Mouse (Mus musculus) induced T-regulatory cell, adult 2 months (primary cell): Measurements from ENCODE around the gene Prickle3.

Experiments used
- DNase-seq: peaks from one replicate; pipeline ENCODE4 v3.0.0-alpha.2; 2012; ENCODE audit warnings: low read depth

The Prickle3 gene

DNA sequence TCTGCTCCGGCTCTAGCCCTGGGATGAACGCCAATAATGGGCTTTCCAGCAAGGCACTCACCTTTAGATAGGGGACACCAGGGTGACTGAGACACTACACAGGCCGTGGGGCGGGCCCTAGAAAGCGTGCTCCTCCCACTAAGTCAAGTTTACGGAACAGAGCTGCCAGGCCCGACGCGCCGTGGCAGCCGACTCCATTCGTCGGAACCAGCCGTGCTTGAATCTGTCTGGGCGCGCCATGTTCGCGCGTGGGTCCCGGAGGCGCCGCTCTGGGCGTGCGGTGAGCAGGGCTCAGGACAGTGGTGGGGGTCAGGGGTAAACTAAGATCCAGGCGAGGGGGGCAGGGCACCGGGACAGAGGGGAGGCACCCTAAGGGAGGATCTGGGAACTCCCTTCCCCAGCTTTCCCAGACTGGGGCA, at the start of gene Prickle3:
Gene Prickle3 (plus strand): TSS at position 40 of the 419 bp plus-strand sequence.
- DNase-seq: peak; percentile 74

DNA sequence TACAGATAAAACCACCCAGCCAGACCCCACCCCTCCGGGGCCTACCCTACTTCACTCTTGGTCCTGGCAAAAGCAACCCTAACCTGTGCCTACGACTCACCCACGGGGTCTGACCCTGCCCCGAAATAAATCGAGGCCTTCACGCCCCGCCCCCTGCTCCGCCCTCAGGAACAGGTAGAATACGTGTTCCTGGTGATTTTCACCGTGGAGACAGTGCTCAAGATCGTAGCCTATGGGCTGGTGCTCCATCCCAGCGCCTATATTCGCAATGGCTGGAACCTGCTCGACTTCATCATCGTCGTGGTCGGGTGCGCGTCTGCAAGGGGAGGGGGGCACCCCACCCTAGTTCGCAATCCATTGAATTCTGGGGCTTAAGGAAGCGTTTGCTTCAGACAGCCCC, 47.0 kb upstream of the Prickle3 start:
- no peak for DNase-seq

DNA sequence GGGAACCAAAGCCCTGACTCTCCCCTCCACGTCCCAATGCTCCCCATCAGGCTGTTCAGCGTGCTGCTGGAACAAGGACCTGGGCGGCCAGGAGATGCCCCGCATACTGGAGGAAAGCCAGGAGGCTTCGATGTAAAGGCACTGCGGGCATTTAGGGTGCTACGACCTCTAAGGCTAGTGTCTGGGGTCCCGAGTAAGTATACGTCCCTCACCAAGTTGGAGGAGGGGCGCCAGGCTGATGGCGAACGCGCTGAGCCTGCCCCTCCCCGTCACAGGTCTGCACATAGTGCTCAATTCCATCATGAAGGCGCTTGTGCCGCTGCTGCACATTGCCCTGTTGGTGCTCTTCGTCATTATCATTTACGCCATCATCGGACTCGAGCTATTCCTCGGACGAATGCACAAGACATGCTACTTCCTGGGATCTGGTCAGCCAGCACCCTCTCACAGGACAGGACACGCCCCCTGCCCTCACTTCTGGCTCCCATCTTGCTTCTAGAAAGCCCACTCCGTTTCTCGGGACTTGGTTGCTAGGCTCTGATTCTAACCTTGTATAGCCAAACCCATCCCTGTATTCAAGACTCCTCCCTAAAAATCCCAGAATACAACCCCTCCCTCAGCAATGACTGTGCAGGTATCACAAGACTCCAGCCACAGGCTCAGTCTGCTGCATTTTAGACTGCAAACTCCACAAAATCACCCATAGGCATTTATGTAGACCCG, 46.4 kb upstream of the Prickle3 start:
- no peak for DNase-seq

DNA sequence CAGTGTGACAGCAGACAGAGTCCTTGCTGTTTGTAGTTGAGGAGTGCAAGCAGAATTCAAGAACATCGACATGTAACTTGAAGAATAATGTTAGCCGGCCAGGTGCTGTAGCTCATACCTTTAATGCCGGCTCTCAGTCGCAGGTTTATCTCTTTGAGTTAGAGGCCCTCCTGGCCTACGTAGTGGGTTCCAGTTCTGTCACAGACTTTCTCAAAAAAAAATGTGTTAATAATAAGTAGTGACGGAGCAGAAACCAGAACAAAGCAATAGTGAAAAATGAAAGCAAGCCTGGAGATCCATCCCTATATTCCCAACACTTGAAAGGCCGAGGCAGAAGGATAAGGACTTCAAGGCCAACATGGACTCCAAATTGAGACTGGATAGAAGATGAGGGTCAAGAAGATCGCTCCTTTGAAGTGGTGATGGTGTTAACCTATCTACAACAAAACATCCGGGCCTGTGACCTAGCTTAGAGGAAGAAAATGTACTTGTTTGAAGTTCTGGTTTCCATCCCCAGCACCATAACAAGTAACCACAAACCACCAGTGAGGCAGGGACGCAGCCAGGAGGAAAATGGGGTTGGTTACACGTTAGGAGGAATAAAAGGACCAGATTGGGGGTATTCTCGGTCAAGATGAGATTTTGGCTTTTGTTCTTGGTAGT, 39.0 kb upstream of the Prickle3 start:
- peak; percentile 74 for DNase-seq

DNA sequence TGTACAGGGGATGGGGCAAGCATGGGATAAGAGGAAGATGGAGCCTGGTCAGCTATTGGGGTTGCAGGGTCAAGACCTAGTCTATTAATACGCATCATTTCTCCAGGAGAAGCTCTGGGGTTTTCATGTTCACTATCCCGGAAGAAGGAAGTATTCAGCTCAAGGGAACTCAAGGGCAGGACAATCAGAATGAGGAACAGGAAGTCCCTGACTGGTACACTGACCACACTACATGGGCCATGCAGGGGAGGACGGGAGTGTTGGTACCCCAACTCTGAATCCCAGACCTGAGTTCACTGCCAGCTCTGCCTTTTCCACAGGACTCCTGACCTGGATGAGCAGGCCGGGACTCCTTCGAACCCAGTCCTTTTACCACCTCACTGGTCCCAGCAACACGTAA, 24.5 kb upstream of the Prickle3 start:
- DNase-seq: no peak

DNA sequence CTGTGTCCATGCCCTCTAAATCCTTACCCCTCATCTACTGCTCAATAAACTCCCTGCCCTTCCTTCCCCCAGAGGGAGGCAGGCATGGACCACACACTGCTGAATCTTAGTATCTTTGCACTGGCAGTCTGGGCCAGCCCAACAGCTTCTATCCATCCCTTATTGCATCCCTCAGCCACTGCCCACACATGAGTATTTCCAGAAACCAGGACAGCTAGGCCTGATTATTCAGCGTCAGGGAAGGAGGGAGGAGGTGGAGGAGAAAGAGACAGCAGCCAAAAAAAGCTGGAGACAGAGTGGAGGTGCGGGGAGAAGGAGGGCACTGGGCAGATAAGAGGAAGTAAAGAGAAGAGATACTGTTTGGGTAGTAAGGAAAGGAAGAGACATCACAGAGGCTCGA, 22.0 kb upstream of the Prickle3 start:
- DNase-seq: no peak

DNA sequence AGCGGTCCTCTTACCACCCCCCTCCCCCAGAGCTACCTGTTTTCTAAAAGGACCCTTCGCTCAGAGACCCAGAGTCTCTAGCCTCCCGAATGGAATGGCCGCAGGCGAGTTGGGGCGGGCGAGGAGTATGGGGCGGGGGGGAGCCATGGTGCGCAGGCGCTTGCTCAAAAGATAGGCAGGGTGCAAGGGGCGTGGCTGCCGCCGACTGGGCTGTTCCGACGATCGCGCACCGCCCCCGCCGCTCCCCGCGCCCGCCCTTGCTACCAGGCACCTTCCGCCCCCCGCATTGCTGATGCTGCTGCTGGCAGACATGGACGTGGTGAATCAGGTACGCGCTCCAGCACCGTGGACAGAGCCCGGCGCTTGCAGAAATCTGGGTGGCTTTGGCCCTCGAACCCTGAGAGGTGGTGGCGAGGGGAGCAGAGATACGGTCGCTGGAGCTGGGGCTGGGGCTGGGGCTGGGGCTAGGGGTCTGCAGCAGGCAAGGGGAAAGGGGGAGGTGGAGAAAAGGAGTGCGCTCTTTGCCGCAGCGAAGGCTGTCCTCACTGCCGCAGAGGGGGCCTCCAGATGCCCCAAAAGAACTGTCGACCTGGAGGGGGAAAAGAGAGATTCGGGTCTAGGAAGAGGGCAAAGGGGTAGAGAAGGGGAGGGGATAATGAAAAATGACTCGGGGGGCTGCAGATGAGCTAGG, 18.5 kb upstream of the Prickle3 start, which contains the start of gene Syp:
Gene Syp (plus strand): TSS at position 71 of the 691 bp plus-strand sequence.
- DNase-seq: peak; percentile 85

DNA sequence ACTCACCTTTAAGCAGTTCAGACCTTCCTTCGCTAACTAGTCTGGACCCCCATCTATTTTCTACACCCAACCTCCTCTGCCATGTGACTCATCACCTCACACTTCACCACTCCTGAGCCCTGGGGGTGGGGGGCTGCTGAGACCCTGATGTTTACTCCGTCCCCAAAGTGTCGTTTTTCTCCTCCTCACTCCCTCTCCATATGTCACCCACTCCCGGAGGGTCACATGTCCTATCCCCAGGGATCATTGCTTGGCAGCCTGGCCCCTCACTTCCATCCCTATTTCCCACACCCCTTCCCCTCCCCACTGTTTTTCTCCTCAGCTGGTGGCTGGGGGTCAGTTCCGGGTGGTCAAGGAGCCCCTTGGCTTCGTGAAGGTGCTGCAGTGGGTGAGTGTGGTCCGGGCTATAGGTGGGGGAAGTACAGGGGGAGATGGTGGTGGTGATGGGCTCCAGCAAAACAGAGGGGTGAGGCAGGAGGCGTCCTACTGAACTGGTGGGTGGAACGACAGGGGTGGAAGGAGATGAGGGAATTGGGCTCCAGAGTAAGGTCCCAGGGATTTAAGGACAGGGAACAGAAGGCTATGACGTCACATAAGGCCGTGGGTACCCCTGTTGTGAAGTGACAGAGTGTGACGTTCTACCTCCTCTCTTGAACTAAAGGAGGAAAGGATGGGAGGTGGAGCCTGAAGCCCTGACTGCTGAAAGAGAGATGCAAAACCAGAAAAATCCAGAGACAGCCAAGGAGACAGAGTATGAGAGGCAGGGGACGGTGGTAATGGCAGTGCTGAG, 17.3 kb upstream of the Prickle3 start:
- DNase-seq: no peak

DNA sequence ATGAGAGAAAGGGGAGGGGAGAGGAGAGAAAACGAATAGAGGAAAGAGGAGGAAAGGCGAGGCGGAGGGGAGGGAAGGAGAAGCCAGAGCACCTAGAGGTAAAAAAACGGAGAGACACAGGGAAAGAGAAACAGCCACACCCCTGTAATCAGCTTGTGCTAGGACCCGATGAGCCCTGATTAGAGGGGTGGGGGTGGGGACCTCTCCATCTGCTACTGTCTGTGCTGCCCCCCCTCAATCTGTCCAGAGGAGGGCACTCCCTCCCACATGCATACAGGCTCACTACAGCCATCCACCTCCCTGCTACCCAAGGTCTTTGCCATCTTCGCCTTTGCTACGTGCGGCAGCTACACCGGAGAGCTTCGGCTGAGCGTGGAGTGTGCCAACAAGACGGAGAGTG, 16.3 kb upstream of the Prickle3 start:
- no peak for DNase-seq

DNA sequence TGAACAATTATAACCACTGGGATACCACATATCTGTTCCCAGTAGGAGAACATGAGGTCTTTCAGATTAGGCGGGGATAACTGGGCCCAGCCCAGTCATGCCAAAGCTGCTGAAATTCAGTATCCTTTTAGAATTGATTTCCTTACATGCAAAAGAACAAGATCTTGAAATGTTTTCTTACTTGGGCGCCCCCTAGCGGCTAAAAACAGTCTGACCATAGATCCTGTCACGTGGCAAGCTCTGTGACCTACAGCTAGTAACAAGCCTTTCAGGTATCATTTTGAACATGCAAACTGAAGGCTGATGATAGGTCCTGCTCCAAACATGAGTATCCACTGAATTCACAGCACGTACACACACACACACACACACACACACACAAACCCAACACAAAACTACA, 11.7 kb upstream of the Prickle3 start:
- peak; percentile 93 for DNase-seq

DNA sequence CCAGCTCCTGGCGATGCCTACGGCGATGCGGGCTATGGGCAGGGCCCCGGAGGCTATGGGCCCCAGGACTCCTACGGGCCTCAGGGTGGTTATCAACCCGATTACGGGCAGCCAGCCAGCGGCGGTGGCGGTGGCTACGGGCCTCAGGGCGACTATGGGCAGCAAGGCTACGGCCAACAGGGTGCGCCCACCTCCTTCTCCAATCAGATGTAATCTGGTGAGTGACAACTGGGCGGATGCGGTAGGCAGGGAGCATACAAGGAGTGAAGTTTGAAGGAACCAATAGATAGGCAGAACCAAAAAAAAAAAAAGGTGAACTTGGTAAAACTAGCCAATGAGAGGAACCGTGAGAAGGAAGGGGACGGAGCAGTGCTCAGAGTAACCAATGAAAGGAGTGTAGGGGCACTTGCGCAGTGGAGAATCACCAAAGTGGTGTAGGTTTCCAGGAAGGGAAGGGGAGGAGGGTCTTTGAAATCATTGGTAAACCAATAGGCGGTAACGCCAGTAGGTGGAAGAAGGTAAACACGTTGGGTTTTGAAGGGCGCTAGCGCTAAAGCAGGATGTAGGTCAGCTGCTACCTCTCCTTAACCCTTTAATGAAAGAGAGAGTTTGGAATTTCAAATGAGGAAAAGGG, 8.3 kb upstream of the Prickle3 start:
- peak; percentile 92 for DNase-seq

DNA sequence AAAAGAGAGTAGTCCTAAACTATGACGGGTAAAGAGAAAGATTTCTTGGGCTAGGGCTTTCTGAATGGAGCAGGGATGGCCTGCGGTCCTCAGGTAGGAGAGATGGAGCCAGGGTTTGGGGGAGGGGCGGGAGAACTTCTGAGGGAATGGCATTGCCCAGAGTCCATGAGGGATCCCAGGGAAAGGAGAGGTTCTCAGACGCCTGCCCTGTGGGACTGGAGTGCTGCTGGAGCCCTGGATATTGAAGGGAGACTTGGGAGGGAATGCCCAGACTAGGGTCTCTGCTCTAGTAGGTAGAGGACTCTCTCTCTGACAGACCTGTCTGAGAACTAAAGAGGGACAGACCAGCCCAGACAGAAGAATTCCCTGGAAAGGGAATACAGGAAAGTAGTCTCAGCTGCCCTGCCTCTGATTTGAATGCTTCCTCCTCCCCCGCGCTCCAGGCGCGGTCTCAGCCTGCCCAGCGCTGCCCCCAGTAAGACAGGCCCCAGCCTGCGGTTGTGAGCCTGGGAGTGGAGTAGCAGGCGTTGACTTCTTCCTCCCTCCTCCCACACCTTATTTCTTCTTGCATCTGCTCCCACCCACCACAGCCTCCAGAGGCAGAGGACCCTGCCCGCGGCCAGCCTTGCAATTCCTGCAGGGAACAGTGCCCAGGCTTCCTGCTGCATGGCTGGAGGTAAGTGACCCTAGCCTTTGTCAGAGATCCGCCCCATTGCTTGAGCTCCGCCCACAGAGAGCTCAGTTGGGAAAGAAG, 1.1 kb downstream of the Prickle3 start:
- no peak for DNase-seq

DNA sequence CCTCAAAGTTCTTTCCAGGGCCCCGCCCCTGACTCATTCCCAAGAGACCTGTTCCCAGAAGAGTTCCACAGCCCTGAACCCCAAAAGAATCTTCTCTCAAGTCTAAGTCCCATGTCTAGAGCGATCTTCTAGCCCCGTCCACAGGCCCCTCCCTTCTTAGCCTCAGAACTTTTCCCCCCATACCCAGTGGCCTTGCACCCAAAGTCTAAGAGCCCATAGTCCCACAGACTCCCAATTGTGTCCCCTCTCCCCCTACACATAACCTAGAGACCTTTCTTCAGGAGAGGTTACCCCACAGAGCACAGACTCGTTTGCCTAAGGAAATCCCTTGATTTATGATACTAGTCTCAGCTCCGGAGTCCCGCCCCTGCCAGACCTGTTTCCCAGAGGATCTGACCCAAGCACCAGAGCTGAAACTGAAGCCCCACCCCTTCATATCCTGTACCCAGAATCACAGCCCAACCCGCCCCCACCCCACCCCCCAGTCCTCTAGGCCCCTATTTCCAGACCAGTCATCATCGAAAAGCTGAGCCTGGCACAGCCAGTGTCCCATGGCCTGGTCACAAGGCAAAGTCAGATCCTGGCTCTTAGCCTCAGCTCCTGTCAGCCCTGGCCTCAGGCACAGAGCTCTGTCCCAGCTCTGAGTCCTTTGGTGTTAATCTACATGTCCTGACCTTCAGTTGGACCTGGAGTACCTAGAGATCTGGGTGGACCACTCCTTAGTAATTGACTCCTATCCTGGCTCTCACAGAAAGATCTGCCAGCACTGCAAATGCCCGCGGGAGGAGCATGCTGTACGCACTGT, 1.9 kb downstream of the Prickle3 start:
- no peak for DNase-seq

DNA sequence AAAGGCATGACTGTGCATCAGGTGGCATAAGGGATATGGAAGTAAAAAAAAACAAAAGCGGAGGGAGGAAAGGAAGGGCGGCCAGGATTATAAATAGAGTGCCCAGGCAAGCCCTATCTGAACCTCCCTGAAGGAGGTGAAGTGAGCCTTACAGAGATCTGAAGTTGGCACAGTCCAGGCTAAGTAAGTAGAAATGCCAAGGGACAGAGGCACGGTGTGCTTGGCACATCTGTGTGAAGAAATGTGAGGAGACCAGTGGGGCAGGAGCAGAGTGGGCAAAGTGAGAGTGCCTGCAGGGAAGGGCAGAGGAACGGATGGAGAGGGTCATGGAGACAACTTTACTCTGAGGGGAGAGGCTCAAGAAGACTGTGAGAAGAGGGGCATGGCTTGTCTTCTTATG, 4.0 kb downstream of the Prickle3 start:
- no peak for DNase-seq

DNA sequence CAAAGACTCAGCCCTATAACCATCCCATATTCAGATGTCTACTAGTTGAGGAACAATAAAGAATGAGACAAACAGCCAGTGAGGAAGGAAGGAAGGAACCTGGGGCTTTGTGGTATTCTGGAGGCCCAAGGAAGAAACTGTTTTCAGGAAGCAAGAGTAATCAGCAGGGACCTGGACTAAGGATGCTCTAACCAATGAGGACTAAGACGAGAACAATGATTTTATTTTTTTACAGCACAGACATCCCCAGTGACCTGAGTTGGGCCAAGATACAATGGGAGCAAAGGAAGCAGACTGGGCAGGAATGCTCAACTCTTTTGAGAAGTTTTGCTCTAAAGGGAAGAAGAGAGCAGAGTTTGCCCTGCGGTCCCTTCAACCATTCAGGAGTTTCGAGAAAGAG, 5.9 kb downstream of the Prickle3 start:
- no peak for DNase-seq

DNA sequence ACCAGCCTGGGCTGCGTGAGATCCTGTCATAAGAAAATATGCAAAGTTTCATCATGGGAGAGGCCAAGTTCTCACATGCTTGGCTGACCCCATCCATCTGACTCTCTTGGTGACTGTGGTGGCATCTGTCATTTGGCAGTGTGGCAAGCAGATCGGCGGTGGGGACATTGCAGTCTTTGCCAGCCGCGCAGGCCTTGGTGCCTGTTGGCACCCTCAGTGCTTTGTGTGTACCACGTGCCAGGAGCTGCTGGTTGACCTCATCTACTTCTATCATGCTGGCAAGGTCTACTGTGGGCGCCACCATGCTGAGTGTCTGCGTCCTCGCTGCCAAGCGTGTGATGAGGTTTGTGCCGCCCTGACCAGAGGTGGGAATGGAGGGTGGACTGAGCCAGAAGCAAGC, 7.7 kb downstream of the Prickle3 start:
- DNase-seq: no peak

DNA sequence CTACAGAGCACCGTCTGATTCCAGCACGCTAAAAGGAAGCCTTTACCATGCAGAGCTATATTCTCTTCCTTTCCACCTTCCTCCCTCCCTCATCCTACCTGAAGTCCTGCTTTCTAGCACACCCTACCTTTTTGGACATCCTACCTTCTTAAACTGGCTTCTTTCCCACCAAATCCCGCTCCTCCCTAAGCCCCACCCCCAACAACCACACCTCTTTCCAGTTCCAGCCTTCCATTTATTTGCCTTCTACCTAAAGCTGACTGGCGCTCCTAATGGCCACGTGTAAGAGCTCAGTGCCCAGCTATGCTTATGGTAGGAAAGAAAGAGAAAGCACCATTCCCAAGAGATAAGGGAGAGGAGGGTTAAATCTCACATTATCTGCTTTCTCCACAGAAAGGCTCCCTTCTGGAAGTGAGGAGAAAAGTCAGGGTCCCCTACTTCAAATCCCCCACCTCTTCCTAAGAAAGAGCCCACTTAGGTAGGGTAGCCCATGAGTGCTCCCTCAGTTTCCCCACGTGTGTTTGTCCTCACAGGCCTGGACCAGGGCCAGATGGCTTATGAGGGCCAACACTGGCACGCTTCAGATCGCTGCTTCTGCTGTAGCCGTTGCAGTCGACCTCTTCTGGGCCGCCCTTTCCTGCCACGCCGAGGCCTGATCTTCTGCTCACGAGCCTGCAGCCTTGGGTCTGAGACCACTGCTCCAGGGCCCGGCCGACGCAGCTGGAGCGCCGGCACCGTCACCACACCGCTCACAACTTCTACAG, 8.9 kb downstream of the Prickle3 start:
- no peak for DNase-seq

DNA sequence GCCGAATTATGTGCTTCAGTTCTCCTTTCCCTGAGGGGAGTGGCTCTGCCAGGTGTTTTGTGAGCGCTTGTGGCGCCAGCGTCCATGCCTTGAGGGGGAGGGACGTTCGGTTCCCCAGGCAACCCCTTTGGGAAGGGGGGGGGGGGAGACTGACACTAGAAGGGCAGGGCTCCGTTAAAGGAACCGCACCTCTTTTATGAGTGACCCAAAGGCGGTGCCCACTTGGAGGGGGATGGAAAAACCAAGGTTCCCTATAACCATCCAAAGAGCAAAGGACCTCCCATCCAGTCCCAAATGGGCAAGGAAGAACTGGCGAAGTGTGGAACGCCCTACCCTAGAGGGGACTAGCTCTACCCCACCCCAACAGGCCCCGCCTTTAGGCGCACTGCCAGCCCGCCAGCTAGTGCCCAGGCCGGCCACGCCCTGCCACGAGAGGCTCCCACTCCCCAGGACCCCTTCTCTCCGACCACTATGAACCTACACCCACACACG, 13.4 kb downstream of the Prickle3 start:
- peak; percentile 73 for DNase-seq

DNA sequence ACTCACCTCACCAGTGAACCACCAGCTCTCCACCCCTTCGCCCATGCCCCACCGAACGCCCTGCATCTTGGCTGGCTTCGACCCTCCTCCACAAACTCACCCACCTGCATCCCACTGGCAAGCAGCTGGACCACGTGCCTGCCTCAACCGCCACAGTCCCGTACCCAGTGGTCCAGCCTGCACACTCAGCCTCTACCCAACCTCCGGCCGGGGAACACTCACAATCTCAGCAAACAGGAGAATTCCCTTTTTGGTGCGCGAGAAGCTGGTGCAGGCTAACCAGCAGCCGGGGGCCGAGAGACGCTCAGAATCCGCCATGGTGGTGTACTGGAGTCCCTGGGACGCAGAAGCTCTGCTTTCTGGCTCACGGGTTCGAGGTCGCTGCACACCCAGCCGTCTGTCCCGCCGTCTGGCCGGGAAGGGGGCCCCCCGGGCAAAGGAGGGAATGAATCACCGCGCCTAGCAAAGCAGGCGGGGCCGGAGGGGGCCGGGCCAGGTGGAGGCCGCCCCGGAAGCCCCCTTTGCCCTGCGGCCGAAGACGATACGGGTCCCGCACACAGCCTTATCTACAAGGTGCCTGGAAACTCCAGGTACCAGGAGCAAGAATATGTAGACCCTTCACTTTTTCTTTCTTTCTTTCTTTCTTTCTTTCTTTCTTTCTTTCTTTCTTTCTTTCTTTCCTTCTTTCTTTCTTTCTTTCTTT, 14.0 kb downstream of the Prickle3 start, which contains the start of gene Plp2:
Gene Plp2 (minus strand): TSS at position 470 of the 703 bp plus-strand sequence.
- DNase-seq: peak; percentile 66
